Mouse (Mus musculus) midbrain, embryonic 11.5 days (tissue): ENCODE measurements around the gene Slc22a18. TPM values are rescaled to one million over a fixed set of nuclear protein-coding genes. Genes with fewer than 3 reads are reported as not detected.
"Not testable (repeated sequence)": the region's sequence is repeated elsewhere in the genome, so short reads cannot be mapped to it uniquely, and the experiment has no call there.

Source experiments
- ATAC-seq: fragments of 200-750 bp; cut with Nextera tagmentation; 2 replicates; pipeline ENCODE4 v1.8.0; 2017; ENCODE audit warnings: moderate TSS enrichment, moderate library complexity; ENCODE audit not compliant: low FRiP score
- DNase-seq: peaks from one replicate; pipeline ENCODE4 v3.0.0; 2015; ENCODE audit warnings: low spot score; ENCODE audit errors: missing footprints
- H3K27ac ChIP-seq: fragments of 300-500 bp; sonication (generic); 2 replicates; pipeline ENCODE4 v1.5.1; 2014; ENCODE audit warnings: low read depth, low read length
- H3K27me3 ChIP-seq: fragments of 300-500 bp; sonication (generic); 2 replicates; pipeline ENCODE4 v1.6.1; 2014; ENCODE audit warnings: mild to moderate bottlenecking, low read length, moderate library complexity, mixed read lengths; ENCODE audit not compliant: control insufficient read depth, insufficient read depth
- H3K36me3 ChIP-seq: fragments of 300-500 bp; sonication (generic); 2 replicates; pipeline ENCODE4 v1.6.1; 2014; ENCODE audit warnings: mild to moderate bottlenecking, low read length, moderate library complexity, mixed read lengths; ENCODE audit not compliant: control insufficient read depth, insufficient read depth
- H3K4me1 ChIP-seq: fragments of 300-500 bp; sonication (generic); 2 replicates; pipeline ENCODE4 v1.6.1; 2014; ENCODE audit warnings: low read length; ENCODE audit not compliant: control insufficient read depth, insufficient read depth
- H3K4me2 ChIP-seq: fragments of 300-500 bp; sonication (generic); 2 replicates; pipeline ENCODE4 v1.6.1; 2014; ENCODE audit warnings: mild to moderate bottlenecking, moderate library complexity
- H3K4me3 ChIP-seq: fragments of 300-500 bp; sonication (generic); 2 replicates; pipeline ENCODE4 v1.5.1; 2014; ENCODE audit warnings: low read depth, low read length
- H3K9ac ChIP-seq: fragments of 300-500 bp; sonication (generic); 2 replicates; pipeline ENCODE4 v1.6.1; 2014; ENCODE audit warnings: low read length
- H3K9me3 ChIP-seq: fragments of 300-500 bp; sonication (generic); 2 replicates; pipeline ENCODE4 v1.6.1; 2016; ENCODE audit warnings: low read length; ENCODE audit not compliant: control insufficient read depth
- WGBS: fragments of 180-500 bp; shearing (Covaris S2); extraction: QIAGEN DNeasy Blood & Tissue Kit; methylation state at CpG from one replicate; pipeline ENCODE4 v1.1.7; 2014; 5-methylcytosine and 5-hydroxymethylcytosine counted together
- polyA plus RNA-seq: library from polyadenylated mRNA; unstranded; fragments of >200 nt; fragmentation: Nextera tagmentation; extraction: Ambion mirVana; gene quantifications from 2 replicates; pipeline ENCODE4 v1.2.1, GENCODE M21; 2014

The Slc22a18 gene
- polyA plus RNA-seq, 1 experiment from 2014 or later = 0.16 TPM

- H3K9ac ChIP-seq = no peak overlapping the region
- H3K27me3 ChIP-seq = no peaks in the 10 kb centered on the region
- ATAC-seq (no peak), DNase-seq (no peak)
- no peak overlapping the region for H3K4me3 ChIP-seq
- H3K4me2 ChIP-seq = no peak overlapping the region
- WGBS = 90% methylated on average over 2 of the region's 2 CpGs
- H3K27ac ChIP-seq = no peak overlapping the region
- no peaks in the 10 kb centered on the region for H3K9me3 ChIP-seq
- H3K4me1 ChIP-seq = no peaks in the 10 kb centered on the region
- H3K36me3 ChIP-seq = peaks cover 56% of the 10 kb centered on the region
Measured at GRCm38 (mm10) chr7:143533284-143533683, 59.7 kb downstream of the Slc22a18 start.

- Histone ChIP-seq H3K27ac (no peak overlapping the region), H3K4me1 (no peaks in the 10 kb centered on the region), H3K4me3 (no peak overlapping the region), H3K4me2 (no peak overlapping the region), H3K36me3 (peaks cover 40% of the 10 kb centered on the region), H3K9me3 (no peaks in the 10 kb centered on the region), H3K9ac (no peak overlapping the region), H3K27me3 (no peaks in the 10 kb centered on the region)
- no peak for ATAC-seq
- DNase-seq = no peak
- 98% methylated on average over 3 of the region's 3 CpGs for WGBS
Measured at GRCm38 (mm10) chr7:143536251-143536650, 62.7 kb downstream of the Slc22a18 start.

GRCm38 (mm10) chr7:143538229-143538628 lies 64.7 kb downstream of the Slc22a18 start:
- WGBS = 90% methylated on average over 6 of the region's 6 CpGs
- H3K36me3 ChIP-seq = peaks cover 28% of the 10 kb centered on the region

GRCm38 (mm10) chr7:143538671-143539070 lies 65.1 kb downstream of the Slc22a18 start:
- Histone ChIP-seq H3K4me3 (no peak overlapping the region), H3K9ac (no peak overlapping the region), H3K27ac (no peak overlapping the region), H3K27me3 (no peaks in the 10 kb centered on the region), H3K36me3 (peaks cover 24% of the 10 kb centered on the region; the same call in 1 of the 2 replicates), H3K9me3 (no peaks in the 10 kb centered on the region), H3K4me2 (no peak overlapping the region), H3K4me1 (no peaks in the 10 kb centered on the region)
- 72% methylated on average over 1 of the region's 1 CpGs for WGBS
- DNase-seq (no peak), ATAC-seq (no peak)

More at GRCm38 (mm10) chr7:143538229-143538628, 64.7 kb downstream of the Slc22a18 start:
- H3K4me3 ChIP-seq, H3K27me3 ChIP-seq, H3K9ac ChIP-seq, H3K9me3 ChIP-seq, H3K4me1 ChIP-seq, H3K4me2 ChIP-seq, DNase-seq, H3K27ac ChIP-seq, ATAC-seq: not testable (repeated sequence)

GRCm38 (mm10) chr7:143544368-143544767 lies 70.8 kb downstream of the Slc22a18 start:
- Histone ChIP-seq H3K27me3 (no peaks in the 10 kb centered on the region), H3K36me3 (peaks cover 2% of the 10 kb centered on the region; the same call in 1 of the 2 replicates), H3K9ac (no peak overlapping the region), H3K9me3 (no peaks in the 10 kb centered on the region), H3K27ac (no peak overlapping the region), H3K4me2 (no peak overlapping the region), H3K4me3 (no peak overlapping the region), H3K4me1 (peaks cover 12% of the 10 kb centered on the region)
- peak; percentile 90 for DNase-seq
- no peak for ATAC-seq
- WGBS = 96% methylated on average over 2 of the region's 2 CpGs

GRCm38 (mm10) chr7:143546554-143546953 lies 73.0 kb downstream of the Slc22a18 start:
- Histone ChIP-seq H3K27ac (no peak overlapping the region), H3K4me2 (no peak overlapping the region), H3K4me1 (peaks cover 17% of the 10 kb centered on the region), H3K27me3 (no peaks in the 10 kb centered on the region), H3K9me3 (no peaks in the 10 kb centered on the region), H3K4me3 (no peak overlapping the region), H3K36me3 (0 out of 2 replicates have a peak, but pooled peaks cover 2% of the 10 kb centered on the region), H3K9ac (no peak overlapping the region)
- DNase-seq (peak; percentile 66), ATAC-seq (no peak)
- WGBS = 85% methylated on average over 2 of the region's 2 CpGs

GRCm38 (mm10) chr7:143548231-143548961 lies 74.9 kb downstream of the Slc22a18 start:
- 0 out of 2 replicates have a peak, but pooled peaks cover 2% of the 10 kb centered on the region for H3K36me3 ChIP-seq
- ATAC-seq (peak; percentile 84), DNase-seq (peak; percentile 98)
- H3K4me2 ChIP-seq = peak overlapping the region; percentile 79
- peaks cover 17% of the 10 kb centered on the region for H3K4me1 ChIP-seq
- H3K4me3 ChIP-seq = peak overlapping the region; percentile 93
- H3K27me3 ChIP-seq = no peaks in the 10 kb centered on the region
- no peaks in the 10 kb centered on the region for H3K9me3 ChIP-seq
- peak overlapping the region; percentile 81 for H3K27ac ChIP-seq
- WGBS = under 1% methylated on average over 50 of the region's 63 CpGs
- H3K9ac ChIP-seq = peak overlapping the region; percentile 97

Other genes starting within 250 kb of the Slc22a18 start
- gene Cdkn1c, start 12.7 kb upstream of the Slc22a18 start, polyA plus RNA-seq = 789 and 799 TPM in 2 replicates
- gene Phlda2, start 29.4 kb downstream of the Slc22a18 start, polyA plus RNA-seq = 0.37 and 0.54 TPM in 2 replicates
- gene Nap1l4, start 75.4 kb downstream of the Slc22a18 start, polyA plus RNA-seq = 190 and 194 TPM in 2 replicates
- gene Cars, start 126.4 kb downstream of the Slc22a18 start, polyA plus RNA-seq = 68.9 and 75.7 TPM in 2 replicates
- 0.19 and 0.44 TPM in 2 replicates for gene Tnfrsf26, start 155.0 kb downstream of the Slc22a18 start, polyA plus RNA-seq
- 8.0 and 9.5 TPM in 2 replicates for gene Tnfrsf22, start 175.9 kb downstream of the Slc22a18 start, polyA plus RNA-seq
- gene Tnfrsf23, start 212.1 kb downstream of the Slc22a18 start, polyA plus RNA-seq = 0.29 and 0.44 TPM in 2 replicates